Mouse (Mus musculus) CD4-positive, CD25-positive, alpha-beta regulatory T cell, adult 4 months (primary cell): Measurements from ENCODE around the gene Bpifb1. TPM values are rescaled to one million over a fixed set of nuclear protein-coding genes. Genes with fewer than 3 reads are reported as not detected.
"Not testable (repeated sequence)": the region's sequence is repeated elsewhere in the genome, so short reads cannot be mapped to it uniquely, and the experiment has no call there.

Source experiments
- ATAC-seq: one replicate; pipeline ENCODE4 v1.8.0; 2017
- polyA plus RNA-seq, 2 experiments: library from polyadenylated mRNA; unstranded; fragments of 100-300 nt; shearing (Covaris generic); gene quantifications; one replicate each; pipeline ENCODE4 v1.2.1; 2017

Gene Bpifb1
- polyA plus RNA-seq = not detected

DNA sequence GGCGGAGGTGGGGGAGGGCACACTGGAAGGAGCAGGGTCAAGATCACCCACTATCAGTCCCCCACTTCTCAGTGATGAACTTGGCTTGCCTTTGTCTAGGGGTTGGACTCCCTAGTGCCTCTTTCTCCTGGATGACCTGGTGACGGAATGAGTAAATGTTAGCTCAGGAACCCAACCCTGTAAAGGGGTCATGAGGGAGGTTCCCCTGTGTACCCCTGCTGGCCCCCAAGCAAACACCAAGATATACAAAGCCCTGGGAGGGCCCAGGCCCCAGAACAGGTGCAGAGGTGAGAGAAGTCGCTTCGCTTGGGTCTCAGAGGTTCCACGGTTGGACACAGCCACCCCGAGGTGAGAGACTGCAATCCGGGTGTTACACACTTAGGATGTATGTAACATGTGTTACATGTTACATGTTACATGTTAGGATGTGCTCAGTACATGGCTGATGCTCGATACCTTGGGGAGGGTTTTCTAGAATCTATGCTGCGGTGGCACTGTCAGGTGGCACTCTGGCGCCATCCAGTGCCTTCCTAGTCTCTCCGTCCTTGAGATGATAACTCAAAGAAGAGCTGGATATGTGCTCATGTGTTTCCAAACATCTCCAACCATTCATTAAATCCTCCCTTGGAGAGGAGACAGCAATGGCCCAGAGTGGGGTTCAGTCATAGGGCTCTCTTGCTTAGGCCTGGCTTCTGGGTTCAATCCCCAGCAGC, at the start of gene Bpifb1:
Bpifb1 (plus strand) TSS at position 273 of the 713 bp plus-strand sequence.
- ATAC-seq = no peak

GRCm38 (mm10) chr2:154142580-154142979, 48.0 kb upstream of the Bpifb1 start, which contains the start of gene Bpifa1:
TSS of gene Bpifa1 (plus strand) at chr2:154142880.
- ATAC-seq = no peak

DNA sequence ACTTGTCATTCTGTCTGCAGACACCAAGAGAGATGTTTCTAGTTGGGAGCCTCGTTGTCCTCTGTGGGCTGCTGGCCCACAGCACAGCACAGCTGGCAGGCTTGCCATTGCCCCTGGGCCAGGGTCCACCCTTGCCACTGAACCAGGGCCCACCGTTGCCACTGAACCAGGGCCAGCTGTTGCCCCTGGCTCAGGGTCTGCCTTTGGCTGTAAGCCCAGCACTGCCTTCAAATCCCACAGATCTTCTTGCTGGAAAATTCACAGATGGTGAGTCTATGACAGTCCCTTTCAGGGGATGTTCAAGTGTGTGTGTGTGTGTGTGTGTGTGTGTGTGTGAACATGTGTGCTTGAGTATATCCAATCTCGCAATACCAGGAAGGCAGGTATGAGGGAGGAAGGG, 46.9 kb upstream of the Bpifb1 start:
- ATAC-seq = no peak

GRCm38 (mm10) chr2:154147496-154147895, 43.1 kb upstream of the Bpifb1 start:
- ATAC-seq = no peak

DNA sequence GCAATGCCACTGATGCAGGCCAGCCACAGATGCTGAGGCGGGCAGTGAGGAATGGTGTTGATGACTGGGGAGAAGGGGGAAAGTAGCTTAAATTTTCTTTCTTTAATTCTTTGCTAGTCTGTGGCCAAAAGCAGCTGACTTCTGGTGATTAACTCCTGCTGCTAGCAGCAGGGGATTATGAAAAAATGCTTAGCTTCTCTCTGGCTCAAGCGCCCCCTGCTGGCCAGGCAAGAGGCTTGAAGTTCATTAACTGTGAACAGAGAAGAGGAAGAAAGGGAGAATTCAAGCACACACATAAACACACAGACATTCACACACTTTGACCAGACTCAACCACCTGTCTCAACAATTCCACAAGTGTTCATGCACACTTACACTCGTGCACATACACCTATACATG, 32.2 kb upstream of the Bpifb1 start:
- no peak for ATAC-seq

GRCm38 (mm10) chr2:154162307-154162706, 28.3 kb upstream of the Bpifb1 start, which contains the start of gene Bpifa5:
TSS of gene Bpifa5 (plus strand) at chr2:154162607.
- ATAC-seq = no peak

- no peak for ATAC-seq
Measured at GRCm38 (mm10) chr2:154163306-154163705, 27.3 kb upstream of the Bpifb1 start.

- no peak for ATAC-seq
Measured at GRCm38 (mm10) chr2:154169172-154169571, 21.4 kb upstream of the Bpifb1 start.

- ATAC-seq = no peak
Measured at GRCm38 (mm10) chr2:154171621-154172020, 19.0 kb upstream of the Bpifb1 start.

- no peak for ATAC-seq
Measured at GRCm38 (mm10) chr2:154173313-154173712, 17.3 kb upstream of the Bpifb1 start.

DNA sequence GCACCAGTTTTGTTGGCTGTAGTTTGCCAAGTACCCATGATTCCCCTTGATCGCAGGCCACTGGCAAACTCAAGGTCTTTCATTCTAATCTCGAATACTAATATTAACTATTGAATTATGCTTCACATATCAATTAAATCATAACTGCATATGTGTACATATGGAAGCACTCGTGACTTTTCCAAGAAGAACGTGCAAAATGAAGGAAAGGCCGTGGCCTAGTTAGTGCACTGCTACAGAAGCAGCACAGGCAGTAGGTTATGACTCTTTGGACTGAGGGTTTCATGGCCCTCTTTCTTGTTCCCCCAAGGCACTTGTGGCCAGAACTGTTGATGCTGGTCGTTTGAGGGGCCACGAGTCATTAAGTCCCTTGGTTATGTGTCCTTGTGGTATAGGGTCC, 8.7 kb upstream of the Bpifb1 start:
- ATAC-seq = not testable (repeated sequence)

- not testable (repeated sequence) for ATAC-seq
Measured at GRCm38 (mm10) chr2:154183061-154183460, 7.6 kb upstream of the Bpifb1 start.

GRCm38 (mm10) chr2:154185319-154185718, 5.3 kb upstream of the Bpifb1 start:
- ATAC-seq = no peak

DNA sequence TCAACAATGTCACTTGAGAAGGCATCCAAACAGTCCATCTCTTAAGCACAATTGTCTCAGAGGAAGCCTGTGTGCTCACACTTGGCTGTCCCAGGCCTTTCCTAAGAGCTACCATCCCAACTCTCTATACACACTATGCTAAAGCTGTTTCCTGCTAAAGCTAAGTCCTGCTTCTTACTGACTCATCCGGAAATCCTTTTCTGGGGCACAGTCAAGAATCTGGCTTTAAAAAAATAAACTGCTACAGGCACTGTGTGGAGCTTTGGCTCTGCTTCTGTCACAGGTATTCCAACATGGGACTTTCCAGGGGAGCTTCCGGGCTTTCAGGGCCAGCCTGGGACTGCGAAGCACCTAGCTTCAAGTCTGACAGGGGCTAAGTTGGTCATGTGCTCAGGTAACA, 4.9 kb upstream of the Bpifb1 start:
- no peak for ATAC-seq

DNA sequence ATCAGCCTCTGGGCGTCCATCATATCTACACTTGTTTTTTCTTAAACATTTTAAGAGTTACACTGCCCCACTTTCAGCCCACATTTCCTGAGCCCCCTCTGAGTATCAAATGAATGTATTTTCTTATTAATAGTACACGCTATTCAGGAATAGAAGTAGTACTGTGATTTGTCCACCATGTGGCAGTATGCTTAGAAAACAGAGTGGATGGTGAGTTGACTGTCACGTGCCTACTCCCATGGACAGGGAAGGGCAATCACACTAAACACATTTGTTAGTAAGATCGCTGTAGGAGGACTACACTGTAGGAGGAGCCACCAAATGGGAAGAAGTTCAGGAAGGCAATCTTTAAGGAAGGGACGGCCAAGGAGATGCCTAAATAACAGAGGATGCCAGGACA, 3.1 kb upstream of the Bpifb1 start:
- ATAC-seq = no peak

DNA sequence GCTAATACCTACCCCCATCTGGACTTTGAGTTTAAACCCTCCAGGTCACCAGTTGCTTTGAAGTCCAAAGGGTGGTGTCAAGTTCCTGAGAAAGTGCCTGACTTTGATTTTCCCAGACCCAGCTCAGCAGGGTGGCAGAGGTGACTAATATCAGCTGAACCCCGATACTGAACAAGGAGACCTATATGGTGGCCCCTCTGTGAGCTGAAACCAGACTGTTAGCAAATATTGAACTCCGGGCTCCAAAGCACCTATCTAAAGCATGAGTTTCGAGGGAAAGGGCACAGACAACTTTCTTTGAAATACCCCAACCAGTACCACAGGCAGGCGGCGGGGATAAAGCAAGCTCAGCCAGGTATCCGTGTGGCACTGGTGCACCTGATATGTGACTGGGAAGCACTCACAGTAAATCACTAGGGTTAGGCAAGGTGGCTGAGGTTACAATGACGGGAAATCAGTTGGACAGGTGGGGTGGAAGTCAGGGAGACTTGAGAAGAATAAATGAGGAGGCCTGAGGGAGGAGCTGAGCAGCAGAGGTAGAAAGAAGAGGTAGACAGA, 662 bp upstream of the Bpifb1 start:
- ATAC-seq = no peak

DNA sequence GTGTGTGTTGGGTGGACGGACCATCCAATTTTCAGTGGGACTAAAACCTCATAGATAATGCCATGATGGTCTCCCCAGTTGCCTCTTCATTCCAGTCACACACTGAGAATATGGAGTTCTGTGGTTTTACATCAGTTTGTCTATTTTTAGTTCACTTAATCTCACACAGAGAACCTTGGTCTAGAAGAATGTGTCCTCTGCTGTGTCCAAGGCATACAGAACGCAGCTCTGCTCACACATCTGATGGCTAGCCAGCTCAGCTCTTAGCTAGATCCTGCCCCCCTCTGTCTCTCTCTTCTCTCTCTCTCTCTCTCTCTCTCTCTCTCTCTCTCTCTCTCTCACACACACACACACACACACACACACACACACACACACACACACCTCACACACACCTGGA, 1.5 kb downstream of the Bpifb1 start:
- no peak for ATAC-seq

DNA sequence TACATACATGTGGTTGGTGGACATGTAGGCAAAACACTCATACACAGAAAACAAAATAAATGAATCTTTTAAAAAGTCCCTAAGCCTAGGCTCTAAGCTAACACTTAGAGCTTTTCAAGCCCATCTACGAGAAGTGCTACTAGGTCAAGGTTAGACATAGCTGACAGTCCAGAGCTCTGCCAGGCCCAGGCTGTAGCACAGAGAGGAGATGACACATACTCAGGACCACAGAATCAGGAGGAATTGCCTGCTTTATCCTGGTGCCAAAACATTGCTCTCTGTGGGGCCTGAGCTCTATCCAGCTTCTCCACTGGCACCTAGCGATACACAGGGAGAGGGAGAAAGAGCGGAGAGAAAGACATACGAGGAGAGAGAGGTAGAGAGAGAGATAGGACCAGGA, 2.5 kb downstream of the Bpifb1 start:
- ATAC-seq = no peak

GRCm38 (mm10) chr2:154193994-154194504, 3.4 kb downstream of the Bpifb1 start:
- no peak for ATAC-seq

- ATAC-seq = no peak
Measured at GRCm38 (mm10) chr2:154197036-154197435, 6.4 kb downstream of the Bpifb1 start.

GRCm38 (mm10) chr2:154204630-154205029, 14.0 kb downstream of the Bpifb1 start:
- ATAC-seq = no peak

GRCm38 (mm10) chr2:154206908-154207307, 16.3 kb downstream of the Bpifb1 start:
- no peak for ATAC-seq

- no peak for ATAC-seq
Measured at GRCm38 (mm10) chr2:154209112-154209511, 18.5 kb downstream of the Bpifb1 start.

- ATAC-seq = no peak
Measured at GRCm38 (mm10) chr2:154211121-154211520, 20.5 kb downstream of the Bpifb1 start.
